Mouse (Mus musculus) spleen, postnatal 10 days (tissue): ENCODE results near the gene Hexim2.

Experiments used
- DNase-seq, 2 experiments: peaks; one replicate each; pipeline ENCODE4 v3.0.0; 2021 to 2022; ENCODE audit warnings: low spot score in 2 of 2

The Hexim2 gene

GRCm38 (mm10) chr11:103172392-103173040, 40.3 kb downstream of the Hexim2 start:
- peak in 1 of 2 experiments; percentile 21 for DNase-seq

GRCm38 (mm10) chr11:103173041-103173770, 41.0 kb downstream of the Hexim2 start:
- no peak for DNase-seq

- DNase-seq = peak in 1 of 2 experiments; percentile 25
These were observed 41.6 kb downstream of the Hexim2 start for GRCm38 (mm10) chr11:103173771-103174344.

GRCm38 (mm10) chr11:103174411-103174832, 42.2 kb downstream of the Hexim2 start:
- no peak for DNase-seq

- DNase-seq = peak; percentile 57 to 87
These were observed 42.7 kb downstream of the Hexim2 start for GRCm38 (mm10) chr11:103174891-103175391.

GRCm38 (mm10) chr11:103175688-103176442, 43.6 kb downstream of the Hexim2 start:
- DNase-seq = no peak

GRCm38 (mm10) chr11:103176510-103176909, 44.3 kb downstream of the Hexim2 start:
- DNase-seq = no peak

- DNase-seq = no peak
These were observed 45.0 kb downstream of the Hexim2 start for GRCm38 (mm10) chr11:103177216-103177615.

- DNase-seq = peak in 1 of 2 experiments; percentile 38
These were observed 45.7 kb downstream of the Hexim2 start for GRCm38 (mm10) chr11:103177815-103178485.

GRCm38 (mm10) chr11:103178748-103179147, 46.5 kb downstream of the Hexim2 start:
- no peak for DNase-seq

- DNase-seq = no peak
These were observed 48.2 kb downstream of the Hexim2 start for GRCm38 (mm10) chr11:103180426-103180825.

- no peak for DNase-seq
These were observed 49.1 kb downstream of the Hexim2 start for GRCm38 (mm10) chr11:103181349-103181748.

GRCm38 (mm10) chr11:103181911-103182310, 49.7 kb downstream of the Hexim2 start:
- DNase-seq = peak in 1 of 2 experiments; percentile 10

GRCm38 (mm10) chr11:103184891-103185290, 52.7 kb downstream of the Hexim2 start:
- DNase-seq = peak in 1 of 2 experiments; percentile 74
